Mouse (Mus musculus): Measurements from ENCODE around the gene Tnfrsf22. TPM values are rescaled to one million over a fixed set of nuclear protein-coding genes. Genes with fewer than 3 reads are reported as not detected.

Tnfrsf22 gene
- polyA plus RNA-seq, 1 experiment from 2014 or later, result 12.4 TPM

DNA sequence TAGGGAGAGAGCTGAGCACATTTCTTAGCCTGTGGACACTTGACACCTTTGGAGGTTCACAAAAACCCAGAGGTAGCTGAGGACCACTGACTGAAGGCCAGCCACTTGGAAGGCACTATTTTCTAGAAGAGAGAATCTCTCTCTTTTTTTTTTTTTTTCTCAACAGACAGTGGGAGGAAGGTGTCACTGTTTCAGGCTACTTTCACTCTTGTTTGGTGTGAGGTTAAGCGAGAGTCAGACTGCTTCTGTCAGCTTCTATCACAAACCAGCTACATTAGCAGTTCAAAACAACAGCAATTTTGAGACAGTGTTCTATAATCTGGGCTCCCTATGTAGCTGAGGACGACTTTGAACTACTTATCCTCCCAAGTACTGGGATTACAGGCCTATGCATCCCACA lies 23.3 kb downstream of the Tnfrsf22 start:
- Histone ChIP-seq H3K27ac (ENCODE audit: low read length) (no peak overlapping the region), H3K9me3 (ENCODE audit: control insufficient read depth, low read depth, low read length) (no peaks in the 10 kb centered on the region), H3K4me1 (ENCODE audit: control insufficient read depth, insufficient read depth, low read length) (no peaks in the 10 kb centered on the region), H3K4me2 (replicated peaks; ENCODE audit: low read depth, low read length) (no peak overlapping the region), H3K27me3 (ENCODE audit: control insufficient read depth, insufficient read depth, low read length) (no peaks in the 10 kb centered on the region), H3K36me3 (ENCODE audit: control insufficient read depth, insufficient read depth, low read length) (no peaks in the 10 kb centered on the region), H3K4me3 (ENCODE audit: low read depth, low read length) (no peak overlapping the region), H3K9ac (replicated peaks; ENCODE audit: low read depth, low read length) (no peak overlapping the region)
- 71% methylated on average over 2 of the region's 2 CpGs for WGBS
- no peak for ATAC-seq (ENCODE audit: insufficient number of reproducible peaks, insufficient read depth, low FRiP score, low read depth)

DNA sequence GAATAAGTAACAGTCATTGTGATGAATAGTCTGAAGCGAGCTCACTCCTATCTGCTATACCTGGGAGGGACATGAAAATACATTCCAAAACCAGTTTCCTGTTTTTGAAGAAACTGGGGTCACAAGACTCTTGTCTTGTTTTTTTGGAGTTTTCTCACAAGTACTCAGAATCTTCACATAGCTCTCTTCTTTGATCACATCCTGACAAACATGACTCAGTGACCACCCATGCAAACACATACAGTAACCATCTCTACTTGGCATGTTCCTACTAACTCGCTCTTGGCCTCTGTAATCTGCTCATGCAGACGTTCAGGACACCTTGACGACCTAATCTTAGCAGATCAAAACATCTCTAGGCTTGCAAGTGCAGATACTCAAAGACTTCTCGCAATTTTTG lies 24.3 kb downstream of the Tnfrsf22 start:
- no peaks in the 10 kb centered on the region for H3K9me3 ChIP-seq (ENCODE audit: control insufficient read depth, low read depth, low read length)
- 70% methylated on average over 5 of the region's 5 CpGs for WGBS
- no peak for ATAC-seq (ENCODE audit: insufficient number of reproducible peaks, insufficient read depth, low FRiP score, low read depth)
- no peak overlapping the region for H3K4me3 ChIP-seq (ENCODE audit: low read depth, low read length)
- H3K9ac ChIP-seq (replicated peaks; ENCODE audit: low read depth, low read length), result no peak overlapping the region
- no peak overlapping the region for H3K4me2 ChIP-seq (replicated peaks; ENCODE audit: low read depth, low read length)
- H3K36me3 ChIP-seq (ENCODE audit: control insufficient read depth, insufficient read depth, low read length), result no peaks in the 10 kb centered on the region
- no peak overlapping the region for H3K27ac ChIP-seq (ENCODE audit: low read length)
- no peaks in the 10 kb centered on the region for H3K4me1 ChIP-seq (ENCODE audit: control insufficient read depth, insufficient read depth, low read length)
- no peaks in the 10 kb centered on the region for H3K27me3 ChIP-seq (ENCODE audit: control insufficient read depth, insufficient read depth, low read length)

DNA sequence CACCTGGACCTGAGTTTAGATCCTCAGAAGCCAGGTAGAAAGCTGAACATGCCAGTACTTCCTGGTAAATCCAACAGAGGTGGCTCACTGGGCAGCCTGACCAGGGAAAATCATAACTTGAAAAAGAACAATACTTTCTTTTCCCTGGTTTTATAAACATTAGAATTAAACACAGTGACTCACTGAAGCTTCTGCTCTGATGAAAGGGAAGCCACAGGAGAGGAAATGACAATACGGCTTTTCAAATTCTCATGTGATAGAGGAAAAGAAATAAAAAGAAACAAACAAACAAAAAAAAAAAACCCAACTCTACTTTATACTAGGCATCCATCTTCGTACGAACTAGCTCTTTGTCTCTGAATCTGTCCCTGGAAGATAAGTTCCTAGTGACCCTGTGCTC lies 24.9 kb downstream of the Tnfrsf22 start:
- Histone ChIP-seq H3K36me3 (ENCODE audit: control insufficient read depth, insufficient read depth, low read length) (no peaks in the 10 kb centered on the region), H3K9ac (replicated peaks; ENCODE audit: low read depth, low read length) (no peak overlapping the region), H3K27me3 (ENCODE audit: control insufficient read depth, insufficient read depth, low read length) (no peaks in the 10 kb centered on the region), H3K9me3 (ENCODE audit: control insufficient read depth, low read depth, low read length) (no peaks in the 10 kb centered on the region), H3K4me2 (replicated peaks; ENCODE audit: low read depth, low read length) (no peak overlapping the region), H3K4me1 (ENCODE audit: control insufficient read depth, insufficient read depth, low read length) (no peaks in the 10 kb centered on the region), H3K27ac (ENCODE audit: low read length) (no peak overlapping the region), H3K4me3 (ENCODE audit: low read depth, low read length) (no peak overlapping the region)
- no peak for ATAC-seq (ENCODE audit: insufficient number of reproducible peaks, insufficient read depth, low FRiP score, low read depth)
- WGBS, result 82% methylated on average over 3 of the region's 3 CpGs

DNA sequence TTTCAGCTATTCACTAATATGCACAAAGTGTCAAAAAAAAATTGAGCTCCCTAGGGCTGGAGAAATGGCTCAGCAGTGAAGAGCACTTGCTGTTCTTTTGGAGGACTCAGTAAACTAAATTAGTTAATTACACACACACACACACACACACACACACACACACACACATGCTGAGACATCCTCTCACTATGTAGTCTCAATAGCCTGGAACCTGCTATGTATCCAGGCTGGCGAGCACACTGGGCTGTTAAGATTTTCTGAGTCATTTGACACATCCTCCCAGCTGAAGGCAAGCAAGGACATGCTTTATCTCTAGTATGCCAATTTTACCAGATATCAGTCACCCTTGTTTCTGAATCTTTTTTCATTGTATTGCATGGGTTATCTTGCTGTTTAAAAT lies 28.5 kb downstream of the Tnfrsf22 start:
- Histone ChIP-seq H3K9me3 (ENCODE audit: control insufficient read depth, low read depth, low read length) (no peaks in the 10 kb centered on the region), H3K36me3 (ENCODE audit: control insufficient read depth, insufficient read depth, low read length) (no peaks in the 10 kb centered on the region), H3K27ac (ENCODE audit: low read length) (no peak overlapping the region), H3K4me1 (ENCODE audit: control insufficient read depth, insufficient read depth, low read length) (no peaks in the 10 kb centered on the region), H3K4me2 (replicated peaks; ENCODE audit: low read depth, low read length) (no peak overlapping the region), H3K27me3 (ENCODE audit: control insufficient read depth, insufficient read depth, low read length) (no peaks in the 10 kb centered on the region), H3K9ac (replicated peaks; ENCODE audit: low read depth, low read length) (no peak overlapping the region), H3K4me3 (ENCODE audit: low read depth, low read length) (no peak overlapping the region)
- no peak for ATAC-seq (ENCODE audit: insufficient number of reproducible peaks, insufficient read depth, low FRiP score, low read depth)
- WGBS, result 38% methylated on average over 1 of the region's 1 CpGs

DNA sequence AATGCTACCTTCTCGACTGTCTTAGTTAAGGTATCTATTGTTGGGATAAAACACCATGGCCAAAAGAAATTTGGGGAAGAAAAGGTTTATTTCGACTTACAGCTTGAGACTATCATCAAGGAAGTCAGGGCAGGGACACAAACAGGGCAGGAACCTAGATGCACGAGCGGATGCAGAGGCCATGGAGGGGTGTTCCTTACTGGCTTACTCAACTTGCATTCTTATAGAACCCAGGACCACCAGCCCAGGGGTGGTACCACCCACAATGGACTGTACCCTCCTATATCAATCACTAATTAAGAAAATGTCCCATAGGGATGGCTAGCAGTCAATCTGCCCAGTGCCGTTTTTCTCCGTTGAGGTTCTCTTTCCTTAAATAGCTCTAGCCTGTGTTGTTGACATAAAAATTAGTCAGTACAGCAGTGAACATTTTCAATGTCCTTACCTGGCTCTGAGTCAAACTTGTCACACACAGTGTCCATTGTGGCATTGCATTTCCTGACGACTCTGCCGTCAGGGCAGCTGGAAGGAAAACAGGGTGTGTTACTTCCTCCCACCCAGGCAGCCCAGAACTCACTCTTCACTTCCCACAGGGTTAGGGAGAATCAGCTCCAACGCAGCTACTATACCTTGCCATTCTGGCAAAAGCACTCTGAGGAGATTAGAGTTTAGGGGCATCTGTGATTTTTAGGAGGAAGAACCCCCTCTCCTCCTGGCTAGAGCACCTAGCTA lies 34.9 kb downstream of the Tnfrsf22 start:
- H3K36me3 ChIP-seq (ENCODE audit: control insufficient read depth, insufficient read depth, low read length), result no peaks in the 10 kb centered on the region
- no peaks in the 10 kb centered on the region for H3K27me3 ChIP-seq (ENCODE audit: control insufficient read depth, insufficient read depth, low read length)
- no peaks in the 10 kb centered on the region for H3K9me3 ChIP-seq (ENCODE audit: control insufficient read depth, low read depth, low read length)
- peak overlapping the region; percentile 21; the same call in 1 of the 2 replicates for H3K27ac ChIP-seq (ENCODE audit: low read length)
- WGBS, result 50% methylated on average over 9 of the region's 9 CpGs
- H3K9ac ChIP-seq (replicated peaks; ENCODE audit: low read depth, low read length), result no peak overlapping the region
- no peak overlapping the region for H3K4me2 ChIP-seq (replicated peaks; ENCODE audit: low read depth, low read length)
- 0 out of 2 replicates have a peak, but pooled peaks have one; percentile 56 for ATAC-seq (ENCODE audit: insufficient number of reproducible peaks, insufficient read depth, low FRiP score, low read depth)
- no peak overlapping the region for H3K4me3 ChIP-seq (ENCODE audit: low read depth, low read length)
- 0 out of 2 replicates have a peak, but pooled peaks cover 2% of the 10 kb centered on the region for H3K4me1 ChIP-seq (ENCODE audit: control insufficient read depth, insufficient read depth, low read length)

DNA sequence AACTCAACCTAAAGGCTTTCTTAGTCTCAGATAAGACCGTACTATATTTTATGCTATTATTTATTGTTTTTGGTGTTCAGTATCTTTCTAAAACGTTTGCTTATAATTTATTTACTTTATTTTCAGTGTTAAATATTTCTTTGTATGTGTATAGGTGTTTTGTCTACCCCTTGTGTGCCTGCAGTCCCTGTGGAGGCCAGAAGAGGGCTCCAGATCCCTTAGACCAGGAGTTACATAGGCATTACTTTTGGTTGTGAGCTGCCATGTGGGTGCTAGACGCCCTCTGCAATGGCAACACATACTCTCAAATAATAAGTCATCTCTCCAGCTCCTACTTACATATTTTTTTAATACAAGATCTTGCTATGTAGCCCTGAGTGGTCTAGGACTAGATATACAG lies 37.2 kb downstream of the Tnfrsf22 start:
- no peaks in the 10 kb centered on the region for H3K9me3 ChIP-seq (ENCODE audit: control insufficient read depth, low read depth, low read length)
- no peaks in the 10 kb centered on the region for H3K36me3 ChIP-seq (ENCODE audit: control insufficient read depth, insufficient read depth, low read length)
- H3K27ac ChIP-seq (ENCODE audit: low read length), result no peak overlapping the region
- no peak overlapping the region for H3K4me2 ChIP-seq (replicated peaks; ENCODE audit: low read depth, low read length)
- no peak overlapping the region for H3K9ac ChIP-seq (replicated peaks; ENCODE audit: low read depth, low read length)
- no peaks in the 10 kb centered on the region for H3K27me3 ChIP-seq (ENCODE audit: control insufficient read depth, insufficient read depth, low read length)
- 58% methylated on average over 3 of the region's 3 CpGs for WGBS
- no peak for ATAC-seq (ENCODE audit: insufficient number of reproducible peaks, insufficient read depth, low FRiP score, low read depth)
- no peak overlapping the region for H3K4me3 ChIP-seq (ENCODE audit: low read depth, low read length)
- H3K4me1 ChIP-seq (ENCODE audit: control insufficient read depth, insufficient read depth, low read length), result 0 out of 2 replicates have a peak, but pooled peaks cover 2% of the 10 kb centered on the region

DNA sequence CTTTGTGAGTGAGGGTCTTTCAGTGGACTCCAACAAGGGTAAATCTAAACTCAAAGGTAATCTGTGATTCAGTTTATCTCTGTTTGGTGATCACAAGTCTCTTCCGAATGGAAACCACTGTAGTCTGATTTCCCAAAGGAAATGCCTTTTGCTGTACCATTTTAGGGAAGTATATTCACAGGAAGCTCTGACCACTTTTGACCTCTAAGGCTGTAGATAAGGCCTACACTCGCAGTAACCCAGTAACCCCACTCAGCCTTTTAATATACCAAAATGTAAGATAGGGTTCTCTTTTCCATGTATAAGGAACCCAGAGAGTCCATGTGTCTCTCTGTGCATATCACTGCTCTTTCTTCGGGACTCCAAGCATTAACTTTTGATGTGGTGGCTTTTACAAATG lies 44.1 kb downstream of the Tnfrsf22 start:
- 85% methylated on average over 3 of the region's 3 CpGs for WGBS
- H3K4me3 ChIP-seq (ENCODE audit: low read depth, low read length), result no peak overlapping the region
- no peaks in the 10 kb centered on the region for H3K36me3 ChIP-seq (ENCODE audit: control insufficient read depth, insufficient read depth, low read length)
- H3K9ac ChIP-seq (replicated peaks; ENCODE audit: low read depth, low read length), result no peak overlapping the region
- H3K9me3 ChIP-seq (ENCODE audit: control insufficient read depth, low read depth, low read length), result no peaks in the 10 kb centered on the region
- no peaks in the 10 kb centered on the region for H3K4me1 ChIP-seq (ENCODE audit: control insufficient read depth, insufficient read depth, low read length)
- H3K27ac ChIP-seq (ENCODE audit: low read length), result no peak overlapping the region
- H3K27me3 ChIP-seq (ENCODE audit: control insufficient read depth, insufficient read depth, low read length), result no peaks in the 10 kb centered on the region
- ATAC-seq (ENCODE audit: insufficient number of reproducible peaks, insufficient read depth, low FRiP score, low read depth), result no peak
- H3K4me2 ChIP-seq (replicated peaks; ENCODE audit: low read depth, low read length), result no peak overlapping the region

DNA sequence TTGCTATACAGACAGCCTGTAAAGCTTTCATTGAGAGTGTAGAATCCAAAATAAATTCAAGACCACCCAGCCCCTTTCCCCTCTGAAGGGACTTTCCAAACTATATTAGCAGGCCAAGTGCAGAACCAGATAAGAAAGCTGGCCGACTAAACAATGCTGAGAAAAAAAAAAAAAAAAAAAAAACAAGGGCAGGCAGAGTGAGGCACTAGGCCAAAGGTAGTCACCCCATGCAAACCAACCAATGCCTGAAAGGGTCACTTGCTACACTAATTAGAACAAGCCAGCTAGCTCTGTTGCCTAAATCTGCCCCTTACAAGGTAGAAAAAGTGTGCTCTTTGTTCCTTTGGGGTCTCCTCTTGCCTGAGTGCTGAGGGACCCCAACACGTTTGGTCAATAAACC lies 44.6 kb downstream of the Tnfrsf22 start:
- no peak overlapping the region for H3K27ac ChIP-seq (ENCODE audit: low read length)
- H3K9ac ChIP-seq (replicated peaks; ENCODE audit: low read depth, low read length), result no peak overlapping the region
- WGBS, result 77% methylated on average over 2 of the region's 2 CpGs
- no peaks in the 10 kb centered on the region for H3K36me3 ChIP-seq (ENCODE audit: control insufficient read depth, insufficient read depth, low read length)
- ATAC-seq (ENCODE audit: insufficient number of reproducible peaks, insufficient read depth, low FRiP score, low read depth), result no peak
- H3K9me3 ChIP-seq (ENCODE audit: control insufficient read depth, low read depth, low read length), result no peaks in the 10 kb centered on the region
- no peak overlapping the region for H3K4me3 ChIP-seq (ENCODE audit: low read depth, low read length)
- H3K27me3 ChIP-seq (ENCODE audit: control insufficient read depth, insufficient read depth, low read length), result no peaks in the 10 kb centered on the region
- no peak overlapping the region for H3K4me2 ChIP-seq (replicated peaks; ENCODE audit: low read depth, low read length)
- H3K4me1 ChIP-seq (ENCODE audit: control insufficient read depth, insufficient read depth, low read length), result no peaks in the 10 kb centered on the region

DNA sequence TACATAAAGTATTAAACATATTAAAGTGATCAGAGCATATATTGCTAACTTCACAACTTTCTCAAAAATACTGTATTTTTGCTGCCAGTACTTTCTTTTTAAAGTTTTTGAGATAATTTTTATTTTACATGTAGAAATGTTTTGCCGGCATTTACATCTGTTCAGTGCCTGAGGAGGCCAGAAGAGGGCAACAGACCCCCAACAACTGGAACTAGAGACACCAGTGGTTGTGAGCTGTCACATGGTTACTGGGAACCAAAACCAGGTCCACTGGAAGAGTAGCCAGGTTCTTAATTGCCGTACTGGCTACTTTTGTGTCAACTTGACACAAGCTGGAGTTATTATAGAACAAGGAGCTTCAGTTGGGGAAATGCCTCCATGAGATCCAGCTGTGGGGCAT lies 47.8 kb downstream of the Tnfrsf22 start:
- H3K4me1 ChIP-seq (ENCODE audit: control insufficient read depth, insufficient read depth, low read length), result peaks cover 9% of the 10 kb centered on the region
- no peaks in the 10 kb centered on the region for H3K36me3 ChIP-seq (ENCODE audit: control insufficient read depth, insufficient read depth, low read length)
- H3K4me2 ChIP-seq (replicated peaks; ENCODE audit: low read depth, low read length), result no peak overlapping the region
- H3K9ac ChIP-seq (replicated peaks; ENCODE audit: low read depth, low read length), result no peak overlapping the region
- H3K9me3 ChIP-seq (ENCODE audit: control insufficient read depth, low read depth, low read length), result no peaks in the 10 kb centered on the region
- no peak overlapping the region for H3K27ac ChIP-seq (ENCODE audit: low read length)
- H3K27me3 ChIP-seq (ENCODE audit: control insufficient read depth, insufficient read depth, low read length), result no peaks in the 10 kb centered on the region
- no peak for ATAC-seq (ENCODE audit: insufficient number of reproducible peaks, insufficient read depth, low FRiP score, low read depth)
- 79% methylated on average over 2 of the region's 2 CpGs for WGBS
- no peak overlapping the region for H3K4me3 ChIP-seq (ENCODE audit: low read depth, low read length)

All from stomach, embryonic 14.5 days (tissue).